Mouse (Mus musculus): ENCODE measurements at regions not wholly inside any gene's neighbourhood (a gene's known extent, or its start where the extent isn't known, plus 50 kb on each side); places are given as distances from the start of the nearest gene placed in this dataset.

DNA sequence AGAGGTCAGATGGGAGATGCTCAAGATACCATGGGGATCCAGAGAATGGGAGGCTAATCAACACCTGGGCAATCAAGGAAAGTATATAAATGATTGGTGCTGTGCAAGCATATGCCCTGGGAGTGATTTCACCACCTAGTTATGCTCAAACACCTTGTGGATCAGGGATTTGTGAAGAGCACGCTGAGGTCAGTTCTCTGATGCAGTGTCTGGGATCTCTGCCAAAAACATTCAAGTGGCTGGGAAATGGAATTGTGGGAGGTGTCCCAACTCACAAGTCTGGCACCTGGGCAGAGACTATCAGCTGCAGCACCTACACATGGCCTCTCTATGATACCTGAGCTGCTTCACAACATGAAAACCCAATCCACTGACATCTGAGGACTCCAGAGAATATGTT, 63.7 kb upstream of the Vwde start:
- no peaks in the 10 kb centered on the region for H3K4me1 ChIP-seq (ENCODE audit: control insufficient read depth in 2 of 2, insufficient read depth in 2 of 2, low read length in 2 of 2, poor library complexity in 1 of 2)
- H3K9ac ChIP-seq (ENCODE audit: insufficient read depth, low read depth, low read length, poor library complexity, severe bottlenecking): no peak overlapping the region
- DNase-seq (ENCODE audit: low read depth, low spot score): no peak
- no peak overlapping the region for H3K27ac ChIP-seq (ENCODE audit: insufficient read depth, low read depth, low read length, poor library complexity, severe bottlenecking)
- no peaks in the 10 kb centered on the region for H3K36me3 ChIP-seq (ENCODE audit: control insufficient read depth, insufficient read depth, low read length, poor library complexity, severe bottlenecking)
- no peak overlapping the region for H3K4me3 ChIP-seq (ENCODE audit: insufficient read depth in 1 of 2, low read depth in 1 of 2, low read length in 2 of 2, poor library complexity in 1 of 2, severe bottlenecking in 1 of 2)
- H3K9me3 ChIP-seq (ENCODE audit: control insufficient read depth, insufficient read depth, low read depth, low read length): no peaks in the 10 kb centered on the region
- TF ChIP-seq MAFK (IDR thresholded peaks at IDR 0.05; ENCODE audit: insufficient read depth, low read depth, low read length): no peak
- TF ChIP-seq ZC3H11A (IDR thresholded peaks at IDR 0.05; ENCODE audit: borderline replicate concordance, low read depth, low read length): no peak
- no peak for TF ChIP-seq HCFC1 (IDR thresholded peaks at IDR 0.05; ENCODE audit: borderline replicate concordance, insufficient read depth, low read length)
- TF ChIP-seq CHD2 (IDR thresholded peaks at IDR 0.05; ENCODE audit: low read depth, low read length): no peak
- in situ Hi-C loops (cut with MboI; ENCODE audit: low sequenced_read_pairs in 2 of 2, unreplicated experiment in 2 of 2): no loop called here

DNA sequence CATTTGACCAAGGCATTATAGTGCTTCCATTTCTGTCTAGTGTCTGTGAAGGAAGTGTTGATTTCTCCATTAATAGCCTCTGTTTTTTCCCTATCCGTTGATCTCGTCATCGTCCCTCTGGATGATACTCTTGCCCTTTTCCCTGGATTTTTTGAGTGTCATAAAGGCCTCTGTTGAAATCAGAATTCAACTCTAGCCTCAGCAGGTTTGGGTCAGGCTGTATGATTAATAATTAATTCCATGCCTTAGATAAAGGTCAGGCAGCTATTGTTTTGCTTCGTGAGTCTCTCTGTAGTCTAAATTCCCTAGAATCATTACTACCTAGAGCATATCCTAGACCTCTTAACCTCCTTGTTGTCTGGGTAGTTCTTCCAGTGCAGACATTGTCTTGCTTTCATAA, 63.0 kb upstream of the Vwde start:
- TF ChIP-seq CHD2 (IDR thresholded peaks at IDR 0.05; ENCODE audit: low read depth, low read length) (no peak), ZNF384 (IDR thresholded peaks at IDR 0.05; ENCODE audit: low read depth, low read length) (no peak)
- DNase-seq (ENCODE audit: low read depth, low spot score): no peak
- H3K27ac ChIP-seq (ENCODE audit: insufficient read depth, low read depth, low read length, poor library complexity, severe bottlenecking): no peak overlapping the region
- H3K9ac ChIP-seq (ENCODE audit: insufficient read depth, low read depth, low read length, poor library complexity, severe bottlenecking): no peak overlapping the region
- in situ Hi-C loops (cut with MboI; ENCODE audit: low sequenced_read_pairs in 2 of 2, unreplicated experiment in 2 of 2): no loop called here
- no peak overlapping the region for H3K4me3 ChIP-seq (ENCODE audit: insufficient read depth in 1 of 2, low read depth in 1 of 2, low read length in 2 of 2, poor library complexity in 1 of 2, severe bottlenecking in 1 of 2)
- no peaks in the 10 kb centered on the region for H3K36me3 ChIP-seq (ENCODE audit: control insufficient read depth, insufficient read depth, low read length, poor library complexity, severe bottlenecking)
- H3K4me1 ChIP-seq (ENCODE audit: control insufficient read depth in 2 of 2, insufficient read depth in 2 of 2, low read length in 2 of 2, poor library complexity in 1 of 2): no peaks in the 10 kb centered on the region
- H3K9me3 ChIP-seq (ENCODE audit: control insufficient read depth, insufficient read depth, low read depth, low read length): no peaks in the 10 kb centered on the region

DNA sequence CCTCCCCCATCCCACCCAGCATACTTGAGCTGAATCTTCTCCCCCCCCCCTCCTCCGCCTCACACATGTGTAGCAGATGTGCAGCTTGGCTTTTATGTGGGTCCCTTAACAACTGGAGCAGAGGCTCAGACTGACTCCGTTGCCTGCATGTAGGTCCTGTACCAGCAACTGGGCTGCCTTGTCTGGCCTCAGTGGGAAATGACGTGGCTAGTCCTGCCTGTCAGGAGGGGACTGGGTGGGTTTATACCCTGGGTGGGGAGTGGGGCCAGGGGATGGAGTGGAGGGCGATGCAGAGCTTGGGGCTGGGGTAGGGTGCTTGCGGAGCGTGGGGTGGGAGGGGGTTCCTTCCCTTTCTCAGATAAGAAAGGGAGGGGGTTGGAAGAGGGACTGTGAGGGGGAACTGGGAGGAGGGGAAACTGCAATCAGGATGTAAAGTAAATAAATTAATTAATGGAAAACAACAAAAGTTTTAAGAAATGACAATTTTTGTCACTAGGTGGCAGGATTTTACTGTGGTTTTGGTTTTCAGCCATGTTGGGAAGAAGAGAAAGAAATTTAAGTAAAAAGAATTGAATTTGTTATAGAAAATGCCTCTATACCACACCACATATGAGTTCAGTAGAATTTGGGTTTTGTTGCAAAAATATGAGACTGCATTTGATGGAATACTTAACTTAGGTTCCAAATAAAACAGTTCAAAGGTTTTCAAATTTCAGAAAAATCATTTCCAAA, 61.9 kb upstream of the Vwde start:
- H3K4me1 ChIP-seq (ENCODE audit: control insufficient read depth in 2 of 2, insufficient read depth in 2 of 2, low read length in 2 of 2, poor library complexity in 1 of 2): no peaks in the 10 kb centered on the region
- H3K9me3 ChIP-seq (ENCODE audit: control insufficient read depth, insufficient read depth, low read depth, low read length): no peaks in the 10 kb centered on the region
- in situ Hi-C loops (cut with MboI; ENCODE audit: low sequenced_read_pairs in 2 of 2, unreplicated experiment in 2 of 2): no loop called here
- no peak overlapping the region for H3K9ac ChIP-seq (ENCODE audit: insufficient read depth, low read depth, low read length, poor library complexity, severe bottlenecking)
- H3K4me3 ChIP-seq (ENCODE audit: insufficient read depth in 1 of 2, low read depth in 1 of 2, low read length in 2 of 2, poor library complexity in 1 of 2, severe bottlenecking in 1 of 2): no peak overlapping the region
- H3K36me3 ChIP-seq (ENCODE audit: control insufficient read depth, insufficient read depth, low read length, poor library complexity, severe bottlenecking): no peaks in the 10 kb centered on the region
- TF ChIP-seq ZC3H11A (IDR thresholded peaks at IDR 0.05; ENCODE audit: borderline replicate concordance, low read depth, low read length) (0 out of 2 replicates have a peak, but pooled peaks have one; percentile 8), ZNF384 (IDR thresholded peaks at IDR 0.05; ENCODE audit: low read depth, low read length) (no peak), CHD2 (IDR thresholded peaks at IDR 0.05; ENCODE audit: low read depth, low read length) (no peak)
- DNase-seq (ENCODE audit: low read depth, low spot score): no peak
- H3K27ac ChIP-seq (ENCODE audit: insufficient read depth, low read depth, low read length, poor library complexity, severe bottlenecking): no peak overlapping the region

- Histone ChIP-seq H3K36me3 (ENCODE audit: control insufficient read depth, insufficient read depth, low read length, poor library complexity, severe bottlenecking) (no peaks in the 10 kb centered on the region), H3K27ac (ENCODE audit: insufficient read depth, low read depth, low read length, poor library complexity, severe bottlenecking) (no peak overlapping the region), H3K4me1 (ENCODE audit: control insufficient read depth in 2 of 2, insufficient read depth in 2 of 2, low read length in 2 of 2, poor library complexity in 1 of 2) (no peaks in the 10 kb centered on the region), H3K9me3 (ENCODE audit: control insufficient read depth, insufficient read depth, low read depth, low read length) (no peaks in the 10 kb centered on the region), H3K9ac (ENCODE audit: insufficient read depth, low read depth, low read length, poor library complexity, severe bottlenecking) (no peak overlapping the region), H3K4me3 (ENCODE audit: insufficient read depth in 1 of 2, low read depth in 1 of 2, low read length in 2 of 2, poor library complexity in 1 of 2, severe bottlenecking in 1 of 2) (no peak overlapping the region)
- DNase-seq (ENCODE audit: low read depth, low spot score): peak; percentile 41
- TF ChIP-seq ZNF384 (IDR thresholded peaks at IDR 0.05; ENCODE audit: low read depth, low read length) (no peak), HCFC1 (IDR thresholded peaks at IDR 0.05; ENCODE audit: borderline replicate concordance, insufficient read depth, low read length) (no peak), ZC3H11A (IDR thresholded peaks at IDR 0.05; ENCODE audit: borderline replicate concordance, low read depth, low read length) (no peak), MAFK (IDR thresholded peaks at IDR 0.05; ENCODE audit: insufficient read depth, low read depth, low read length) (no peak), CHD2 (IDR thresholded peaks at IDR 0.05; ENCODE audit: low read depth, low read length) (no peak)
- in situ Hi-C loops (cut with MboI; ENCODE audit: low sequenced_read_pairs in 2 of 2, unreplicated experiment in 2 of 2): no loop called here
Observed at GRCm38 (mm10) chr6:13280835-13281234, 56.1 kb upstream of the Vwde start.
